Mouse (Mus musculus) midbrain, postnatal 0 days (tissue): Measurements from ENCODE around the gene Cfap36. TPM values are rescaled to one million over a fixed set of nuclear protein-coding genes. Genes with fewer than 3 reads are reported as not detected.

Experiments
- ATAC-seq: fragments of 200-750 bp; cut with Nextera tagmentation; 2 replicates; pipeline ENCODE4 v1.8.0; 2017; ENCODE audit warnings: moderate number of reproducible peaks, mild to moderate bottlenecking, moderate TSS enrichment, moderate library complexity; ENCODE audit not compliant: low FRiP score
- DNase-seq: peaks from one replicate; pipeline ENCODE4 v3.0.0-alpha.2; 2015; ENCODE audit warnings: low spot score
- H3K27ac ChIP-seq: fragments of 300-500 bp; sonication (generic); 2 replicates; pipeline ENCODE4 v1.5.1; 2014; ENCODE audit warnings: low read depth, mild to moderate bottlenecking, low read length, mixed read lengths
- H3K27me3 ChIP-seq: fragments of 300-500 bp; sonication (generic); 2 replicates; pipeline ENCODE4 v1.6.1; 2014; ENCODE audit warnings: low read length, control low read depth, mixed read lengths; ENCODE audit not compliant: insufficient read depth
- H3K36me3 ChIP-seq: fragments of 300-500 bp; sonication (generic); 2 replicates; pipeline ENCODE4 v1.6.1; 2014; ENCODE audit warnings: low read length, control low read depth, mixed read lengths; ENCODE audit not compliant: insufficient read depth
- H3K4me1 ChIP-seq: fragments of 300-500 bp; sonication (generic); 2 replicates; pipeline ENCODE4 v1.6.1; 2014; ENCODE audit warnings: mild to moderate bottlenecking, control low read depth, antibody characterized with exemption, low read length, mixed read lengths; ENCODE audit not compliant: insufficient read depth
- H3K4me2 ChIP-seq: fragments of 300-500 bp; sonication (generic); 2 replicates; pipeline ENCODE4 v1.6.1; 2014; ENCODE audit warnings: low read depth, mild to moderate bottlenecking, low read length, mixed read lengths; ENCODE audit not compliant: poor library complexity, severe bottlenecking
- H3K4me3 ChIP-seq: fragments of 300-500 bp; sonication (generic); 2 replicates; pipeline ENCODE4 v1.5.1; 2014; ENCODE audit warnings: low read depth, mild to moderate bottlenecking, low read length, moderate library complexity
- H3K9ac ChIP-seq: fragments of 300-500 bp; sonication (generic); replicated peaks from 2 replicates; pipeline ENCODE4 v1.6.1; 2014; ENCODE audit warnings: mild to moderate bottlenecking, low read length, moderate library complexity, mixed read lengths; ENCODE audit not compliant: poor library complexity, severe bottlenecking
- H3K9me3 ChIP-seq: fragments of 300-500 bp; sonication (generic); 2 replicates; pipeline ENCODE4 v1.6.1; 2016; ENCODE audit warnings: low read length, control low read depth
- CTCF ChIP-seq: IDR thresholded peaks from 2 replicates; pipeline ENCODE4 v1.5.1; 2016; ENCODE audit warnings: antibody characterized with exemption, mild to moderate bottlenecking
- WGBS: fragments of 180-500 bp; shearing (Covaris S2); extraction: QIAGEN DNeasy Blood & Tissue Kit; methylation state at CpG from one replicate; pipeline ENCODE4 v1.1.7; 2014; 5-methylcytosine and 5-hydroxymethylcytosine counted together
- polyA plus RNA-seq: library from polyadenylated mRNA; unstranded; fragments of >200 nt; fragmentation: Nextera tagmentation; extraction: Ambion mirVana; gene quantifications from 2 replicates; pipeline ENCODE4 v1.2.1, GENCODE M21; 2015
- total RNA-seq: library from RNA; depleted of rRNA; stranded (reverse); fragments of >200 nt; gene quantifications from 2 replicates; pipeline ENCODE4 v1.2.3, GENCODE M21; 2014

The Cfap36 gene
- total and polyA plus RNA-seq, 2 experiments from 2014 or later: 38.2 to 157 TPM

GRCm38 (mm10) chr11:29248386-29248785 lies 1.2 kb upstream of the Cfap36 start:
- no peak overlapping the region for H3K4me3 ChIP-seq
- H3K9ac ChIP-seq: no peak overlapping the region
- WGBS: 97% methylated on average over 5 of the region's 5 CpGs
- H3K27me3 ChIP-seq: no peaks in the 10 kb centered on the region
- no peak overlapping the region for H3K27ac ChIP-seq
- TF ChIP-seq CTCF: no peak
- H3K9me3 ChIP-seq: no peaks in the 10 kb centered on the region
- ATAC-seq (no peak), DNase-seq (no peak)
- H3K4me1 ChIP-seq: peaks cover 12% of the 10 kb centered on the region
- H3K4me2 ChIP-seq: no peak overlapping the region
- peaks cover 3% of the 10 kb centered on the region; the same call in 1 of the 2 replicates for H3K36me3 ChIP-seq

GRCm38 (mm10) chr11:29247725-29248124 lies 516 bp upstream of the Cfap36 start:
- peak; percentile 15; the same call in 1 of the 2 replicates for ATAC-seq
- WGBS: 100% methylated on average over 1 of the region's 1 CpGs

GRCm38 (mm10) chr11:29245988-29246387 lies 1.2 kb downstream of the Cfap36 start:
- Histone ChIP-seq H3K36me3 (peaks cover 13% of the 10 kb centered on the region; the same call in 1 of the 2 replicates), H3K4me2 (peak overlapping the region; percentile 58), H3K4me1 (peaks cover 12% of the 10 kb centered on the region), H3K4me3 (peak overlapping the region; percentile 81), H3K27me3 (no peaks in the 10 kb centered on the region), H3K9me3 (no peaks in the 10 kb centered on the region), H3K27ac (no peak overlapping the region), H3K9ac (no peak overlapping the region)
- DNase-seq (no peak), ATAC-seq (no peak)
- no peak for TF ChIP-seq CTCF
- 53% methylated on average over 4 of the region's 4 CpGs for WGBS

More at GRCm38 (mm10) chr11:29247725-29248124, 516 bp upstream of the Cfap36 start:
- peak overlapping the region; percentile 60 for H3K27ac ChIP-seq
- peak; percentile 1 for DNase-seq
- peaks cover 12% of the 10 kb centered on the region for H3K4me1 ChIP-seq
- no peak overlapping the region for H3K9ac ChIP-seq
- H3K9me3 ChIP-seq: no peaks in the 10 kb centered on the region
- H3K4me3 ChIP-seq: peak overlapping the region; percentile 81
- H3K4me2 ChIP-seq: peak overlapping the region; percentile 34
- TF ChIP-seq CTCF: no peak
- H3K27me3 ChIP-seq: no peaks in the 10 kb centered on the region
- peaks cover 3% of the 10 kb centered on the region; the same call in 1 of the 2 replicates for H3K36me3 ChIP-seq

GRCm38 (mm10) chr11:29241961-29242360 lies 5.2 kb downstream of the Cfap36 start:
- H3K4me2 ChIP-seq: no peak overlapping the region
- WGBS: 70% methylated on average over 4 of the region's 4 CpGs

GRCm38 (mm10) chr11:29239353-29239752 lies 7.9 kb downstream of the Cfap36 start:
- 95% methylated on average over 1 of the region's 1 CpGs for WGBS
- TF ChIP-seq CTCF: no peak
- no peak for ATAC-seq

More at GRCm38 (mm10) chr11:29241961-29242360, 5.2 kb downstream of the Cfap36 start:
- H3K9me3 ChIP-seq: no peaks in the 10 kb centered on the region
- DNase-seq (no peak), ATAC-seq (no peak)
- TF ChIP-seq CTCF: no peak
- peaks cover 13% of the 10 kb centered on the region; the same call in 1 of the 2 replicates for H3K36me3 ChIP-seq
- peaks cover 12% of the 10 kb centered on the region; the same call in 1 of the 2 replicates for H3K4me1 ChIP-seq
- no peaks in the 10 kb centered on the region for H3K27me3 ChIP-seq
- no peak overlapping the region for H3K9ac ChIP-seq
- H3K4me3 ChIP-seq: no peak overlapping the region
- no peak overlapping the region for H3K27ac ChIP-seq

GRCm38 (mm10) chr11:29238551-29238950 lies 8.7 kb downstream of the Cfap36 start:
- H3K4me2 ChIP-seq: no peak overlapping the region
- no peak for DNase-seq
- no peak for TF ChIP-seq CTCF
- no peak overlapping the region for H3K9ac ChIP-seq
- WGBS: 94% methylated on average over 3 of the region's 3 CpGs
- no peak overlapping the region for H3K4me3 ChIP-seq
- no peak overlapping the region for H3K27ac ChIP-seq
- H3K27me3 ChIP-seq: no peaks in the 10 kb centered on the region
- H3K36me3 ChIP-seq: peaks cover 11% of the 10 kb centered on the region; the same call in 1 of the 2 replicates
- ATAC-seq: no peak
- no peaks in the 10 kb centered on the region for H3K4me1 ChIP-seq
- no peaks in the 10 kb centered on the region for H3K9me3 ChIP-seq

More at GRCm38 (mm10) chr11:29239353-29239752, 7.9 kb downstream of the Cfap36 start:
- Histone ChIP-seq H3K4me1 (no peaks in the 10 kb centered on the region), H3K9me3 (no peaks in the 10 kb centered on the region), H3K4me3 (no peak overlapping the region), H3K36me3 (peaks cover 11% of the 10 kb centered on the region; the same call in 1 of the 2 replicates), H3K4me2 (no peak overlapping the region), H3K27ac (no peak overlapping the region), H3K27me3 (no peaks in the 10 kb centered on the region), H3K9ac (no peak overlapping the region)
- no peak for DNase-seq
